Mouse (Mus musculus): ENCODE results near the gene Schip1.

- TF ChIP-seq CTCF (IDR thresholded peaks at IDR 0.05; ENCODE audit: insufficient read depth, low read length) = peak; percentile 34
- no peak for TF ChIP-seq POLR2A (IDR thresholded peaks at IDR 0.05; ENCODE audit: borderline replicate concordance, extremely low read depth, low read depth, low read length)
Measured at GRCm38 (mm10) chr3:68059162-68059800, 5.3 kb upstream of the Schip1 start.

Data from lung, adult 2 months (tissue).